Mouse (Mus musculus) heart, embryonic 13.5 days (tissue): Measurements from ENCODE around the gene Trabd. TPM values are rescaled to one million over a fixed set of nuclear protein-coding genes. Genes with fewer than 3 reads are reported as not detected.
A peak's percentile ranks its signal among the peaks of the same experiment; 100 is the strongest.

Experiments used
- ATAC-seq: fragments of 200-750 bp; cut with Nextera tagmentation; 2 replicates; pipeline ENCODE4 v1.8.0; 2017; ENCODE audit warnings: moderate TSS enrichment; ENCODE audit not compliant: insufficient number of reproducible peaks, low FRiP score, low TSS enrichment; ENCODE audit errors: extremely low read depth
- H3K27ac ChIP-seq: fragments of 300-500 bp; sonication (generic); replicated peaks from 2 replicates; pipeline ENCODE4 v1.5.1; 2015; ENCODE audit warnings: moderate library complexity, mild to moderate bottlenecking, inconsistent platforms
- H3K27me3 ChIP-seq: fragments of 300-500 bp; sonication (generic); replicated peaks from 2 replicates; pipeline ENCODE4 v1.6.1; 2015; ENCODE audit warnings: mild to moderate bottlenecking, inconsistent platforms
- H3K36me3 ChIP-seq: fragments of 300-500 bp; sonication (generic); 2 replicates; pipeline ENCODE4 v1.6.1; 2015; ENCODE audit warnings: mild to moderate bottlenecking, inconsistent platforms
- H3K4me1 ChIP-seq: fragments of 300-500 bp; sonication (generic); 2 replicates; pipeline ENCODE4 v1.6.1; 2015; ENCODE audit warnings: inconsistent platforms
- H3K4me2 ChIP-seq: fragments of 300-500 bp; sonication (generic); 2 replicates; pipeline ENCODE4 v1.6.1; 2015; ENCODE audit warnings: inconsistent platforms, mild to moderate bottlenecking, moderate library complexity
- H3K4me3 ChIP-seq: fragments of 300-500 bp; sonication (generic); 2 replicates; pipeline ENCODE4 v1.5.1; 2015; ENCODE audit warnings: moderate library complexity, mild to moderate bottlenecking, inconsistent platforms
- H3K9ac ChIP-seq: fragments of 300-500 bp; sonication (generic); 2 replicates; pipeline ENCODE4 v1.6.1; 2015; ENCODE audit warnings: inconsistent platforms, mild to moderate bottlenecking, moderate library complexity
- H3K9me3 ChIP-seq: fragments of 300-500 bp; sonication (generic); 2 replicates; pipeline ENCODE4 v1.6.1; 2016; ENCODE audit warnings: inconsistent platforms
- WGBS: fragments of 180-500 bp; shearing (Covaris S2); methylation state at CpG from one replicate; pipeline ENCODE4 v1.1.7; 2015; ENCODE audit warnings: mixed read lengths; 5-methylcytosine and 5-hydroxymethylcytosine counted together
- polyA plus RNA-seq: library from polyadenylated mRNA; unstranded; fragments of >200 nt; fragmentation: Nextera tagmentation; extraction: Ambion mirVana; gene quantifications from 2 replicates; pipeline ENCODE4 v1.2.1, GENCODE M21; 2015

The Trabd gene
- polyA plus RNA-seq, 1 experiment from 2014 or later = 52.7 TPM

DNA sequence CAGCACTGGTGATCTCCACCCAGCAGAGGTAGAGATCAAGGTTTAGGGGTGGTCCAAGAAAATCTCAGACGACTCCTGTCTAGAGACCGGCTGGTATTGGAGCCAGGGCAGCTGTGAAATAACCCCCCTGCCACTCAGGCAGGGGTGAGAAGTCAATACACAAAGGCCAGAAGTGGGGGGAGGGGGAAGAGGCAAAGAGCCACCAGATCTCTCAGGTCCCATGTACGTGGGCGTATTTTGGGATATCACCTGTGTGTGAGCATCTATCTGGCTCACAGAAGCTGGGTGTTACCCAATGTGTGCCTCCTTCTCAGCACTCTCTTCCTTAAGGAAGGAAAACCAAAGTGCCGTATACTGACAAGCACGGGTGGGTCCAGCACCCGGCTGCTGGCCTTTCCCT, 11.9 kb upstream of the Trabd start:
- WGBS = 72% methylated on average over 7 of the region's 7 CpGs
- Histone ChIP-seq H3K27me3 (peaks cover 97% of the 10 kb centered on the region), H3K27ac (no peak overlapping the region)

DNA sequence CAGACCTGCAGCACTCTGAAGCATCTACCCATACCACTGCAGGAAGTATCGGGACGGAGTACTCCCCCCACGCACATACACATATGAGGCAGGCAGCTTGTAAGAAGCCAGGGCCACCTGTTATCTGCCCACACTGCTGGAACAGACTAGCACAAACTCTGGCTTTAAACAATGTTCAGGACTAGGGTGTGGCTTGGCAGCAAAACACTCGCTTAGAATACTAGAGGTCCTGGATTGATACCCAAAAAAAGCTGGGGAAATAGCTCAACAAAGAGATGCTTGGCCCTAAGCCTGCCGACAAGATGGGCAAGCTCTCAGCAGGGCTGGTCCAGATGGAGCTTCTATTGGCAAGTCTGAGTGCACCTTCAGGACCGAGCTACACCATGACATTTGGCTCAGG, 11.4 kb upstream of the Trabd start:
- no peaks in the 10 kb centered on the region for H3K9me3 ChIP-seq
- no peak overlapping the region for H3K27ac ChIP-seq
- H3K27me3 ChIP-seq = peaks cover 97% of the 10 kb centered on the region
- H3K4me3 ChIP-seq = no peak overlapping the region
- H3K4me1 ChIP-seq = peaks cover 31% of the 10 kb centered on the region
- no peak overlapping the region for H3K9ac ChIP-seq
- ATAC-seq = no peak
- no peaks in the 10 kb centered on the region for H3K36me3 ChIP-seq
- 76% methylated on average over 6 of the region's 6 CpGs for WGBS
- no peak overlapping the region for H3K4me2 ChIP-seq

More for the DNA sequence above, 11.9 kb upstream of the Trabd start:
- Histone ChIP-seq H3K9me3 (no peaks in the 10 kb centered on the region), H3K9ac (no peak overlapping the region), H3K4me3 (no peak overlapping the region), H3K4me2 (no peak overlapping the region), H3K4me1 (peaks cover 29% of the 10 kb centered on the region), H3K36me3 (no peaks in the 10 kb centered on the region)
- ATAC-seq = no peak

DNA sequence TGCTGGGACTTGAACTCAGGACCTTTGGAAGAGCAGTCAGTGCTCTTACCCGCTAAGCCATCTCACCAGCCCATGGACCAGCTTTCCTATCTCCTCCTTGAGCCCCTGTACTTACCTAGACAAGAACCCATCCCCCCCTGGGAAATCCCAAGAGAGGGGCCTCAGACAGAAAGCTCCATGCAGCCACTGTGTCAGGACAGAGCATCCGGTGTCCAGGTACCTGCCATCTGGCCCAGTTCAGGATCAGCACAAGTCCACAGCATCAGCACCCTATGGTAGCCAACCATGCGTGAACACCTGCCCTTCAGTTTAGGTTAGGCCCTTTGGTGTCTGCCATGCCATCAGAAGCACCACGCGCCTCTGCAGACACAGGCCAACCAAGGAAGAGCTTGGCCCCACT, 10.0 kb upstream of the Trabd start:
- no peak for ATAC-seq
- no peak overlapping the region for H3K4me2 ChIP-seq
- peaks cover 27% of the 10 kb centered on the region for H3K4me1 ChIP-seq
- peaks cover 99% of the 10 kb centered on the region for H3K27me3 ChIP-seq
- H3K27ac ChIP-seq = no peak overlapping the region
- H3K9ac ChIP-seq = no peak overlapping the region
- H3K9me3 ChIP-seq = no peaks in the 10 kb centered on the region
- no peaks in the 10 kb centered on the region for H3K36me3 ChIP-seq
- H3K4me3 ChIP-seq = no peak overlapping the region
- 87% methylated on average over 5 of the region's 5 CpGs for WGBS

DNA sequence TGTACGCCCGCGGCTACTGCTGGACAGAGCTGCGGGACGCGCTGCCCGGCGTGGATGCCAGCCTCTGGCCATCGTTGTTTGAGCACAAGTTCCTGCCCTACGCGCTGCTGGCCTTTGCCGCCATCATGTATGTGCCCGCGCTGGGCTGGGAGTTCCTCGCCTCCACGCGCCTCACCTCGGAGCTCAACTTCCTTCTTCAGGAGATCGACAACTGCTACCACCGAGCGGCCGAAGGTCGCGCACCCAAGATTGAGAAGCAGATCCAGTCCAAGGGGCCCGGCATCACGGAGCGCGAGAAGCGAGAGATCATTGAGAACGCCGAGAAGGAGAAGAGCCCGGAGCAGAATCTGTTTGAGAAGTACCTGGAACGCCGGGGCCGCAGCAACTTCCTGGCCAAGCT, 7.3 kb upstream of the Trabd start:
- H3K9me3 ChIP-seq = no peaks in the 10 kb centered on the region
- WGBS = 26% methylated on average over 35 of the region's 35 CpGs
- no peak for ATAC-seq
- H3K27ac ChIP-seq = no peak overlapping the region
- peak overlapping the region; percentile 50 for H3K9ac ChIP-seq
- peaks cover 24% of the 10 kb centered on the region for H3K4me1 ChIP-seq
- H3K27me3 ChIP-seq = peaks cover 84% of the 10 kb centered on the region
- peak overlapping the region; percentile 30 for H3K4me3 ChIP-seq
- H3K4me2 ChIP-seq = peak overlapping the region; percentile 56
- no peaks in the 10 kb centered on the region for H3K36me3 ChIP-seq

DNA sequence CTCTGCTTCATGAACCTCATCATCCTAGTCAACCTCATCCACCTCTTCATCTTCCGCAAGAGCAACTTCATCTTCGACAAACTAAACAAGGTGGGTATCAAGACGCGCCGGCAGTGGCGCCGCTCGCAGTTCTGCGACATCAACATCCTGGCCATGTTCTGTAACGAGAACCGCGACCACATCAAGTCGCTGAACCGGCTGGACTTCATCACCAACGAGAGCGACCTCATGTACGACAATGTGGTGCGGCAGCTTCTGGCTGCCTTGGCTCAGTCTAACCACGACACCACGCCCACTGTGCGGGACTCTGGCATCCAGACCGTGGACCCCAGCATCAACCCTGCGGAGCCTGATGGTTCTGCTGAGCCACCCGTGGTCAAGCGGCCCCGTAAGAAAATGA, 6.7 kb upstream of the Trabd start:
- no peak overlapping the region for H3K27ac ChIP-seq
- no peak for ATAC-seq
- no peak overlapping the region for H3K9ac ChIP-seq
- no peaks in the 10 kb centered on the region for H3K36me3 ChIP-seq
- H3K4me2 ChIP-seq = peak overlapping the region; percentile 56
- peaks cover 78% of the 10 kb centered on the region for H3K27me3 ChIP-seq
- H3K9me3 ChIP-seq = no peaks in the 10 kb centered on the region
- peaks cover 30% of the 10 kb centered on the region for H3K4me1 ChIP-seq
- 27% methylated on average over 26 of the region's 26 CpGs for WGBS
- peak overlapping the region; percentile 30 for H3K4me3 ChIP-seq

DNA sequence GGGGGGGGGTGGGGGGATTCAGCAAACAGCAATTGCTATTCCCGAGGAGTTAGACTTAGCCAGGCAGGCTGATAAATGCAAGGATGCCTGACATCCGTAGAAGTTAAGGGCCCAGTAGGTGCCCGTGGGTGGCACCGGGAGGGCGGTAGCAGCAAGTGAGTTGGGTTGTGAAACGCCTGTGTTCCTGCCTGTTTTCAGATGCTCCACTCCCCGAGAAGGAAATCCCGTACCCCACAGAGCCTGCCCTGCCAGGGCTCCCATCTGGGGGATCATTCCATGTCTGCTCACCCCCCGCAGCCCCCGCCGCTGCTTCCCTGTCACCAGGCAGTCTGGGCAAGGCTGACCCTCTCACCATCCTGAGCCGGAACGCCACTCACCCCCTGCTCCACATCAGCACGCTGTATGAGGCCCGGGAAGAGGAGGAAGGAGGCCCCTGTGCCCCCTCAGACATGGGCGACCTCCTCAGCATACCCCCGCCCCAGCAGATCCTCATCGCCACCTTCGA, 5.5 kb upstream of the Trabd start:
- Histone ChIP-seq H3K27ac (no peak overlapping the region), H3K27me3 (peaks cover 66% of the 10 kb centered on the region), H3K9me3 (no peaks in the 10 kb centered on the region), H3K9ac (no peak overlapping the region), H3K4me1 (peaks cover 42% of the 10 kb centered on the region), H3K4me3 (no peak overlapping the region), H3K36me3 (no peaks in the 10 kb centered on the region), H3K4me2 (no peak overlapping the region)
- no peak for ATAC-seq
- WGBS = 70% methylated on average over 19 of the region's 19 CpGs

DNA sequence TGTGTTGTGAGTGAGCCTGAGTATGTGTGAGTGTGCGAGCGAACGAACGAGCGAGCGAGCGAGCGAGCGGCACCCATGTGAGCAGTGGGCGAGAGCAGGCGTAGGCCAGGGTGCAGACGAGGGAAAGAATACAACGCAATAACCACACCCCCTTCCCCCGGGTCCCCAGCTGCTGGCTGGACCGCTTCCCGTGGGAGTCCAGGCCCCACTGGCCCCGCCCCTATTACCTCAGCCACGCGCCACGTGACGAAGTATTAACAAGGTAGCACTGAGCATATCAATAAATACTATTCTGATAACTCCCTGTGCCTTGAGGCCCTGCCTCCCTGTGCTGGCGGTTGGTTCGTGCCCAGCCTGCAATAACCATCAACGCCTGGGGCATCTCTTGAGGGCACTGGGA, 4.3 kb upstream of the Trabd start:
- 71% methylated on average over 24 of the region's 24 CpGs for WGBS
- Histone ChIP-seq H3K4me1 (peaks cover 51% of the 10 kb centered on the region), H3K27ac (no peak overlapping the region), H3K9me3 (no peaks in the 10 kb centered on the region), H3K4me3 (no peak overlapping the region), H3K27me3 (peaks cover 54% of the 10 kb centered on the region), H3K4me2 (no peak overlapping the region), H3K9ac (no peak overlapping the region), H3K36me3 (no peaks in the 10 kb centered on the region)
- no peak for ATAC-seq

DNA sequence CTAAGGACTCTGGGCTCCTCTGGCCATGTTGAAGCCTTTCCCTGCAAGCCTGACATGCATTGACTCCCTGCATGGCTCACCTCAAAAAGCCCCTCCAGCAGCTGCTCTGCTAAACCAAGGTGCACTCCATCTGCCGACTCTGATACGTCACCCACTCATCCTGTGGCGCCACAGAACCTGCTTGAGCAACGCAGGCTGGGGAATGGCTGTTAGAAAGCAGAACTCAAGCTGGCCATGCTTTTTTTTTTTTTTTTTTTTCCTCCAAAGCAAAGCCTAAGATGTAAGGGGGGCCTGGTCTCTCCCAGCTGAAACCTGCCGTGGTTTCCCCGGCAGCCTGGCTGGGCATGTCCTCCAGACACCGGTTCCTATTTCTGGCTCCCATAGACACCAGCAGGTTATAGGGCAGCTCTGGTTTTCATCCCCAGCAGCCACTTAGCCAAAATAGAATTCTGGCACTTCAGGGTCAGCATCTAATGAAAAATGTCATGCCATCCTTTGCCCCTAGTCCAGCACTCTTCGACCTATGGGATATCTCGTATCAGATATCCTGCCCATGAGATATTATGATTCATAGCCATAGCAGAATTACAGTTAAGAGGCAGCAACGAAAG, 826 bp upstream of the Trabd start:
- H3K4me1 ChIP-seq = peaks cover 60% of the 10 kb centered on the region
- H3K27me3 ChIP-seq = peaks cover 19% of the 10 kb centered on the region
- H3K9me3 ChIP-seq = no peaks in the 10 kb centered on the region
- H3K4me3 ChIP-seq = no peak overlapping the region
- peak overlapping the region; percentile 91 for H3K4me2 ChIP-seq
- H3K9ac ChIP-seq = peak overlapping the region; percentile 57
- WGBS = 34% methylated on average over 10 of the region's 10 CpGs
- H3K36me3 ChIP-seq = no peaks in the 10 kb centered on the region
- ATAC-seq = no peak
- H3K27ac ChIP-seq = peak overlapping the region; percentile 96

DNA sequence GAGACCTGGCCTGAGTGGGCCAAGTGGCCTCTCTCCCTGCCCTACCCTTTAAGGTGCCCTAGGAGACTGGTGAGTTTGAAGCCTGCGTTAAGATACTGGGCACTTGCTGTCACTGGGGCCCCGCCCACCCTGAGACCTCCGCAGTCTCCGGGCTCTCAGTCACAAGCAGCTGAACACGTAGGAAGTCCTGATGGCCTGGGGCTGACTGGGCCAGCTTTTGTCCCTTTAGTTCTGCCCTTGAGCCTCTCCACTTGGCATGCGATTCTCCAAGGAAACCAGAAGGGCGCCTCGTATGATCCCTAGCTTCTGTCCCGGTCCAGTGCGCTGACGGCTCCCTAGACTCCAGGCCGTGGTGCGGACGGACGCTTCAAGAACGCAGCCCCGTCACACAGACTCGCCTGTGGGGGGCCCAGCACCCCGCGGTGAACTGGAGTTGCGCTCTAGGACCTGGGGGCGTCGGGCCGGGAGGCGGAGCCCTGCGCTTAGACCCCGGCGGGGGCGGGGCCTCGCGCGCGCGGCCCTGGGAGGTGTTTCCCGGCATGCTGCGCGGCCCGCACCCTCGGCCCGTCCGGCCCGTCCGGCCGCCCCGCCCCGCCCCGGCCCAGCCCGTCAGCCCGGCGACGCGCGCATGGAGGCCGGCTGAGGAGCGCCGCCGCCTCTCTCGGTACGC, 689 bp downstream of the Trabd start:
- H3K9ac ChIP-seq = peak overlapping the region; percentile 97
- 0% methylated on average over 42 of the region's 59 CpGs for whole genome bisulfite sequencing
- peak overlapping the region; percentile 90 for H3K4me3 ChIP-seq
- peak overlapping the region; percentile 91 for H3K4me2 ChIP-seq
- no peaks in the 10 kb centered on the region for H3K9me3 ChIP-seq
- peaks cover 7% of the 10 kb centered on the region; the same call in 1 of the 2 replicates for H3K27me3 ChIP-seq
- H3K36me3 ChIP-seq = peaks cover 8% of the 10 kb centered on the region
- peak overlapping the region; percentile 96 for H3K27ac ChIP-seq
- ATAC-seq = peak; percentile 90
- peaks cover 57% of the 10 kb centered on the region for H3K4me1 ChIP-seq

DNA sequence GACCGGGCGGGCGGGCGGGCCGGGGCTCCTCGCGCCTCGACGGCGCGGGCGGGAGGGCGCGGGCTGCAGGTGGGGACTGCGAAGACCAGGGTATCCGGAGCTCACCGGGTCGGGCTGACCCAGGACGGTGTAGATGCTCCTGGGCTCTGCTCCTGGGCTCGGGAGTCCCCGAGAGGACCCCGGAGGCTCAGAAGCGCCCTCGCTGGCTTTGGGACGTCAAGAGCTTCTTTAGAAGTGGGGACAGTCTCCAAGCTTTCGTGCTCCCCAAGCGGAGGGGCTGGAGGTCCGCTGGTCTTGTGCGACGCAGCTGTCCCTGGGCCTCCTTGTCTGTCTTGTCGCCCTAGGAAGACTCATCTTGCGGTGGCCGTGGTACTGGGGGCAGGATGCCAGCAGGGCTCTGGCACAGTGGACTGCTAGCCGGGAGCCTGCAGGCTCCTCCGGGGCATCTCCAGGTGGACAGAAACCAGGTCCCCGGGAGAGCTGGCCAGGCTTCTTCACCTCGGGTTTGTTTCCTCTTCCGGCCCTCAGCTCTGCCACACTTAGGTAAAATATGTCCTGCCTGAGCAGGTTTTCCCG, 1.3 kb downstream of the Trabd start:
- Histone ChIP-seq H3K27ac (peak overlapping the region; percentile 96), H3K4me1 (peaks cover 56% of the 10 kb centered on the region), H3K4me3 (peak overlapping the region; percentile 90), H3K36me3 (peaks cover 15% of the 10 kb centered on the region), H3K9me3 (no peaks in the 10 kb centered on the region), H3K27me3 (peaks cover 7% of the 10 kb centered on the region; the same call in 1 of the 2 replicates), H3K9ac (peak overlapping the region; percentile 97), H3K4me2 (peak overlapping the region; percentile 91)
- WGBS = 0% methylated on average over 39 of the region's 39 CpGs
- peak; percentile 2; the same call in 1 of the 2 replicates for ATAC-seq

DNA sequence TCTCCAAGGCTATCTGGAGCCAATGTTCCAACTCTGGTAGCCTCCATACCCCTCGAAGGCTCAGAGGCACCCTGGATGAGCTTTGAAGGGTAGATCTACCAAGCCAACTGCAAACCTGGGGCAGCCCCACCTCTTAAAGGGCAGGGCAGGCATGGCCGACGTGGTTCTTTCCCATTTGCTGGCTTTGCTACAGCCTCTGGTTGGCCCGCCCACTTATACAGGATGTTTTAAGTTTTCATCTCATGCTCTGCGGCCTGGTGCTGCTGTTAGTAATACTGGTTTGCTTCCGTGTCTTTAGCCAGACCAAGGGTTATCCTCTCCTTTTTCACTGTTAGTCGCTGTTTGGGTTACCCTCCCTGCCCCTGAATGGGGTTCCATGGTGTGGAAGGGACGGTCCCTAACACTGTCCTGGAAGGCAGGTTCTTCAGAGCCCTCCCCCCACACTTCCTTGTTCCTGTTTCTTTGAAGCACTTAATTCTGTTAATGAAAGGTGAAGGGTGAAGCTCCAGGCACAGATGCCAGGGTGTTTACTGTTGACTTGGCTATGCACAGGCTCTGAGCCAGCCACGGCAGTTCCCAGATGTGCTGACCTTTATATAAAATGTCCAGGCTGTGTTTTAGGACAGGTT, 3.4 kb downstream of the Trabd start:
- 53% methylated on average over 9 of the region's 9 CpGs for WGBS
- no peaks in the 10 kb centered on the region for H3K9me3 ChIP-seq
- peak overlapping the region; percentile 97 for H3K9ac ChIP-seq
- H3K4me2 ChIP-seq = peak overlapping the region; percentile 91
- ATAC-seq = no peak
- H3K27me3 ChIP-seq = no peaks in the 10 kb centered on the region
- peaks cover 35% of the 10 kb centered on the region for H3K36me3 ChIP-seq
- peaks cover 46% of the 10 kb centered on the region for H3K4me1 ChIP-seq
- peak overlapping the region; percentile 96; the same call in 1 of the 2 replicates for H3K27ac ChIP-seq
- H3K4me3 ChIP-seq = peak overlapping the region; percentile 90
